Mouse (Mus musculus) small intestine, adult 2 months (tissue): ENCODE results near the gene Vmn1r152. TPM values are rescaled to one million over a fixed set of nuclear protein-coding genes. Genes with fewer than 3 reads are reported as not detected.
"Not testable (repeated sequence)": the region's sequence is repeated elsewhere in the genome, so short reads cannot be mapped to it uniquely, and the experiment has no call there.

Source experiments
- H3K27ac ChIP-seq: fragments of 200-500 bp; 2 replicates; pipeline ENCODE4 v1.5.1; 2012; ENCODE audit warnings: low read depth, low read length, control low read depth, inconsistent platforms; ENCODE audit not compliant: insufficient read depth
- H3K27me3 ChIP-seq: fragments of 200-500 bp; 2 replicates; pipeline ENCODE4 v1.6.1; 2012; ENCODE audit warnings: mild to moderate bottlenecking, moderate library complexity, low read length, inconsistent platforms; ENCODE audit not compliant: control insufficient read depth, insufficient read depth
- H3K36me3 ChIP-seq: fragments of 200-500 bp; 2 replicates; pipeline ENCODE4 v1.6.1; 2012; ENCODE audit warnings: mild to moderate bottlenecking, low read length, control low read depth, inconsistent platforms; ENCODE audit not compliant: control insufficient read depth, insufficient read depth
- H3K4me1 ChIP-seq: fragments of 200-500 bp; 2 replicates; pipeline ENCODE4 v1.6.1; 2012; ENCODE audit warnings: low read length, inconsistent platforms, mixed read lengths; ENCODE audit not compliant: control insufficient read depth, insufficient read depth, insufficient read length
- H3K4me3 ChIP-seq: fragments of 200-500 bp; 2 replicates; pipeline ENCODE4 v1.5.1; 2012; ENCODE audit warnings: low read depth, mild to moderate bottlenecking, control low read depth, inconsistent platforms, low read length, moderate library complexity
- WGBS: fragments of 180-500 bp; shearing (Covaris S2); methylation state at CpG from one replicate; pipeline ENCODE4 v1.1.7; 2018; 5-methylcytosine and 5-hydroxymethylcytosine counted together
- polyA plus RNA-seq: library from polyadenylated mRNA; depleted of rRNA; stranded (reverse); fragments of >200 nt; gene quantifications from 2 replicates; pipeline ENCODE4 v1.2.3, GENCODE M21; 2012; rRNA removed

Vmn1r152 gene
- polyA plus RNA-seq = not detected in 2 replicates

DNA sequence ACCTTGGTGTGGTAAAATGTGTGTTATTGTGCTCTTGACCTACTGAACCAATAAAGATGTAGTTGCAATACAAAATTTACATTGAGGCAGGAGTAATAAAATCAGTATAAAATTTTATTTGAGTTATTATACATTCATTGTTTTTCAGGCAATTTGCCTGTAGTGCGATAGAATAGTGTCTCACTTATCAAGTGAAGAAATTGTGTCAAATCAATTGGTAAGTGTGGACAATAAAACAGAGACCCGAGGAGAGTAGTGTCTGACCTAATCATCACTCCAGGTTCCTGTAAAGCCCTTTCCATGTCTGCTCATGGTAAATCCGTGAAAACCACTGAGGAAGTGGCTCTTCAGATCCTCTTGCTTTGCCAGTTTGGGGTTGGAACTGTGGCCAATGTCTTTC lies at the start of gene Vmn1r152:
TSS of gene Vmn1r152 (plus strand) at position 301 of the 400 bp plus-strand sequence.
- H3K27me3 ChIP-seq, H3K36me3 ChIP-seq, H3K4me1 ChIP-seq, H3K4me3 ChIP-seq, H3K27ac ChIP-seq: not testable (repeated sequence)
- no CpG with 5 or more reads among the region's 3 CpGs for WGBS

DNA sequence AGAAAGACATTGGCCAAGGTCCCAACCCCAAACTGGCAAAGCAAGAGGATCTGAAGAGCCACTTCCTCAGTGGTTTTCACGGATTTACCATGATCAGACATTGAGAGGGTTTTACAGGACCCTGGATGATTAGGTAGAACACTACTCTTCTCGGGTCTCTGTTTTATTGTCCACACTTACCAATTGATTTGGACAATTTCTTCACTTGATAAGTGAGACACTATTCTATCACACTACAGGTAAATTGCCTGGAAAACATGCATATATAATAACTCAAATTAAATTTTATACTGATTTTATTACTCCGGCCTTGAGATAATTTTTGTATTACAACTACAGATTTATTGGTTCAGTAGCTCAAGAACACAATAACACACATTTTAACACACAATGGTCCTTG lies 23.2 kb upstream of the Vmn1r152 start, which contains the start of gene Vmn1r151:
TSS of gene Vmn1r151 (minus strand) at position 101 of the 400 bp plus-strand sequence.
- H3K27me3 ChIP-seq, H3K4me1 ChIP-seq, H3K27ac ChIP-seq, H3K36me3 ChIP-seq, H3K4me3 ChIP-seq: not testable (repeated sequence)
- 49% methylated on average over 2 of the region's 3 CpGs for WGBS

DNA sequence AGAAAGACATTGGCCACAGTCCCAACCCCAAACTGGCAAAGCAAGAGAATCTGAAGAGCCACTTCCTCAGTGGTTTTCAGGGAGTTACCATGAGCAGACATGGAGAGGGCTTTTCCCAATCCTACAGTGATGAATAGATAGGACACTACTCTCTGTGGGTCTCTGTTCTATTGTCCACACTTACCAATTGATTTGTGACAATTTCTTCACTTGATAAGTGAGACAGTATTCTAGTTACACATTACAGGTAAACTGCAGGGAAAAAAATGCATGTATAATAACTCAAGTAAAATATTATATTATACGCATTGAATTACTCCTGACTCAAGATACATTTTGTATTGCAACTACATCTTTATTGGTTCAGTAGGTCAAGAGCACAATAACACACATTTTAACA lies 12.0 kb downstream of the Vmn1r152 start, which contains the start of gene Gm8677:
TSS of gene Gm8677 (minus strand) at position 101 of the 400 bp plus-strand sequence.
- WGBS = no CpG with 5 or more reads among the region's 1 CpGs

DNA sequence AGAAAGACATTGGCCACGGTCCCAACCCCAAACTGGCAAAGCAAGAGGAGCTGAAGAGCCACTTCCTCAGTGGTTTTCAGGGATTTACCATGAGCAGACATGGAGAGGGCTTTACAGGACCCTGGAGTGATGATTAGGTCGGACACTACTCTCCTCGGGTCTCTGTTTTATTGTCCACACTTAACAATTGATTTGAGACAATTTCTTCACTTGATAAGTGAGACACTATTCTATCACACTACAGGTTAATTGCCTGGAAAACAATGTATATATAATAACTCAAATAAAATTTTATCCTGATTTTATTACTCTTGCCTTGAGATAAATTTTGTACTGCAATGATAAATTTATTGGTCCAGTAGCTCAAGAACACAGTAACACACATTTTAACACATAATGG lies 42.5 kb downstream of the Vmn1r152 start, which contains the start of gene Gm4201:
TSS of gene Gm4201 (minus strand) at position 101 of the 400 bp plus-strand sequence.
- not testable (repeated sequence) for H3K4me3 ChIP-seq, H3K27me3 ChIP-seq, H3K36me3 ChIP-seq, H3K27ac ChIP-seq, H3K4me1 ChIP-seq
- no CpG with 5 or more reads among the region's 3 CpGs for WGBS

More for the DNA sequence above, 12.0 kb downstream of the Vmn1r152 start, which contains the start of gene Gm8677:
- H3K27ac ChIP-seq, H3K4me3 ChIP-seq, H3K36me3 ChIP-seq, H3K4me1 ChIP-seq, H3K27me3 ChIP-seq: not testable (repeated sequence)

Other genes starting within 250 kb of the Vmn1r152 start
- gene Gm4187, start 193.2 kb upstream of the Vmn1r152 start, polyA plus RNA-seq = not detected in 2 replicates
- not detected in 2 replicates for gene Gm8660, start 151.9 kb upstream of the Vmn1r152 start, polyA plus RNA-seq
- not detected in 2 replicates for gene Vmn1r148, start 109.4 kb upstream of the Vmn1r152 start, polyA plus RNA-seq
- not detected in 2 replicates for gene Vmn1r149, start 84.7 kb upstream of the Vmn1r152 start, polyA plus RNA-seq
- gene Gm10665, start 58.9 kb upstream of the Vmn1r152 start, polyA plus RNA-seq = not detected in 2 replicates
- gene Vmn1r151, start 23.3 kb upstream of the Vmn1r152 start, polyA plus RNA-seq = not detected in 2 replicates
- not detected in 2 replicates for gene Gm8677, start 11.9 kb downstream of the Vmn1r152 start, polyA plus RNA-seq
- not detected in 2 replicates for gene Gm4201, start 42.4 kb downstream of the Vmn1r152 start, polyA plus RNA-seq
- gene Gm4565, start 65.2 kb downstream of the Vmn1r152 start, polyA plus RNA-seq = not detected in 2 replicates
- gene Vmn1r155, start 135.1 kb downstream of the Vmn1r152 start, polyA plus RNA-seq = not detected in 2 replicates
- not detected in 2 replicates for gene Gm8693, start 169.3 kb downstream of the Vmn1r152 start, polyA plus RNA-seq
- gene Gm4567, start 196.7 kb downstream of the Vmn1r152 start, polyA plus RNA-seq = not detected in 2 replicates
- not detected in 2 replicates for gene Vmn1r157, start 238.7 kb downstream of the Vmn1r152 start, polyA plus RNA-seq